Mouse (Mus musculus) intestine, embryonic 16.5 days (tissue): ENCODE results near the gene C2cd3. TPM values are rescaled to one million over a fixed set of nuclear protein-coding genes. Genes with fewer than 3 reads are reported as not detected.
A peak's percentile ranks its signal among the peaks of the same experiment; 100 is the strongest.

Experiments used
- ATAC-seq: fragments of 200-750 bp; cut with Nextera tagmentation; 2 replicates; pipeline ENCODE4 v1.8.0; 2017; ENCODE audit warnings: moderate TSS enrichment, moderate library complexity
- H3K27ac ChIP-seq: fragments of 300-500 bp; sonication (generic); 2 replicates; pipeline ENCODE4 v1.5.1; 2014; ENCODE audit warnings: mild to moderate bottlenecking, low read length
- H3K27me3 ChIP-seq: fragments of 300-500 bp; sonication (generic); replicated peaks from 2 replicates; pipeline ENCODE4 v1.6.1; 2014; ENCODE audit warnings: low read length, control low read depth, mixed read lengths; ENCODE audit not compliant: control insufficient read depth, insufficient read depth
- H3K36me3 ChIP-seq: fragments of 300-500 bp; sonication (generic); 2 replicates; pipeline ENCODE4 v1.6.1; 2014; ENCODE audit warnings: low read length, control low read depth; ENCODE audit not compliant: control insufficient read depth, insufficient read depth
- H3K4me1 ChIP-seq: fragments of 300-500 bp; sonication (generic); 2 replicates; pipeline ENCODE4 v1.6.1; 2014; ENCODE audit warnings: low read length, control low read depth, mixed read lengths; ENCODE audit not compliant: control insufficient read depth, insufficient read depth
- H3K4me2 ChIP-seq: fragments of 300-500 bp; sonication (generic); 2 replicates; pipeline ENCODE4 v1.6.1; 2014; ENCODE audit warnings: low read depth, low read length, control low read depth
- H3K4me3 ChIP-seq: fragments of 300-500 bp; sonication (generic); 2 replicates; pipeline ENCODE4 v1.5.1; 2014; ENCODE audit warnings: mild to moderate bottlenecking, low read length
- H3K9ac ChIP-seq: fragments of 300-500 bp; sonication (generic); 2 replicates; pipeline ENCODE4 v1.6.1; 2014; ENCODE audit warnings: low read depth, low read length
- H3K9me3 ChIP-seq: fragments of 300-500 bp; sonication (generic); 2 replicates; pipeline ENCODE4 v1.6.1; 2016; ENCODE audit warnings: low read length, control low read depth; ENCODE audit not compliant: control insufficient read depth
- WGBS: fragments of 180-500 bp; shearing (Covaris S2); extraction: QIAGEN DNeasy Blood & Tissue Kit; methylation state at CpG from one replicate; pipeline ENCODE4 v1.1.7; 2014; 5-methylcytosine and 5-hydroxymethylcytosine counted together
- polyA plus RNA-seq: library from polyadenylated mRNA; unstranded; fragments of >200 nt; fragmentation: Nextera tagmentation; extraction: Ambion mirVana; gene quantifications from 2 replicates; pipeline ENCODE4 v1.2.1, GENCODE M21; 2015

C2cd3 gene
- polyA plus RNA-seq, 1 experiment from 2014 or later, result 11.6 TPM

- H3K36me3 ChIP-seq, result peaks cover 8% of the 10 kb centered on the region
- H3K27me3 ChIP-seq, result no peaks in the 10 kb centered on the region
- H3K27ac ChIP-seq, result no peak overlapping the region
- 81% methylated on average over 2 of the region's 2 CpGs for WGBS
- H3K4me2 ChIP-seq, result no peak overlapping the region
- no peak for ATAC-seq
- H3K9ac ChIP-seq, result no peak overlapping the region
- H3K9me3 ChIP-seq, result no peaks in the 10 kb centered on the region
- no peaks in the 10 kb centered on the region for H3K4me1 ChIP-seq
- no peak overlapping the region for H3K4me3 ChIP-seq
These were observed 20.2 kb downstream of the C2cd3 start for GRCm38 (mm10) chr7:100392265-100392664.

GRCm38 (mm10) chr7:100399231-100399913, 27.3 kb downstream of the C2cd3 start:
- no peaks in the 10 kb centered on the region for H3K9me3 ChIP-seq
- no peaks in the 10 kb centered on the region for H3K27me3 ChIP-seq
- H3K4me2 ChIP-seq, result no peak overlapping the region
- H3K36me3 ChIP-seq, result no peaks in the 10 kb centered on the region
- 72% methylated on average over 8 of the region's 8 CpGs for WGBS
- H3K9ac ChIP-seq, result no peak overlapping the region
- no peak for ATAC-seq
- H3K4me3 ChIP-seq, result no peak overlapping the region
- H3K4me1 ChIP-seq, result no peaks in the 10 kb centered on the region
- no peak overlapping the region for H3K27ac ChIP-seq

DNA sequence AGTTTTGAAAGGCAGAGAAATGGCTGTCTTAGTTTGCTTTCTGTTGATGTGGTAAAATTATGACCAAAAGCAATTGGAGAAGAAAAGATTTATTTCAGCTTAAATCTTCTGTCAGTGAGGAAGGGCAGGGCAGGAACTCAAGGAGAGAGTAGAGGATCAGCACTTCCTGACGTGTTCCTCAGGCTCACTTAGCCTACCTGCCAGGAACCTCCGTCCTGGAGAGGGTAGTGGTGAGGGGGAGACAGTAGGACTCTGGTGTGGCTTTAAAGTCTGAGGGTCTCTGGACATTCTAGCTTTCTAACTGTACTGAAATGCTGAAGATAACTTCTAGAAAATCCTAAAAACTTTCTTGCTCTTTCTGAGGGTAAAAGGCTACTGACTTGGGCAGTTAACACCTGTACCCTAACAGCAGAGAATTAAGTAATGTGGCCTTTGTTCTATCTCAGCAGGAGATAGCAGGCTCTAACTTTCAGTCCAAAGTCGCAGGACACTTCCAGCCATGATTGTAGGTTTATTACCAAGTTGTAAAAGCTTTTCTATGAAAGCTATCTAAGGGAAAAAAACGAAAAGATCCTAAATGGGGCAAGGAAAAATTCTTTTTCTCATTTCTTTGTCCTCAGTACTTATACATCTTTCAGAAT, 29.0 kb downstream of the C2cd3 start:
- 0 out of 2 replicates have a peak overlapping the region, but pooled peaks have one; percentile 4 for H3K27ac ChIP-seq
- no peaks in the 10 kb centered on the region for H3K4me1 ChIP-seq
- no peaks in the 10 kb centered on the region for H3K9me3 ChIP-seq
- H3K27me3 ChIP-seq, result no peaks in the 10 kb centered on the region
- H3K4me2 ChIP-seq, result no peak overlapping the region
- H3K36me3 ChIP-seq, result no peaks in the 10 kb centered on the region
- H3K9ac ChIP-seq, result no peak overlapping the region
- ATAC-seq, result peak; percentile 87
- H3K4me3 ChIP-seq, result no peak overlapping the region
- WGBS, result 24% methylated on average over 4 of the region's 4 CpGs

GRCm38 (mm10) chr7:100402715-100403114, 30.7 kb downstream of the C2cd3 start:
- Histone ChIP-seq H3K27me3 (no peaks in the 10 kb centered on the region), H3K4me3 (no peak overlapping the region), H3K4me1 (no peaks in the 10 kb centered on the region), H3K4me2 (no peak overlapping the region), H3K9ac (no peak overlapping the region), H3K9me3 (no peaks in the 10 kb centered on the region), H3K36me3 (peaks cover 2% of the 10 kb centered on the region; the same call in 1 of the 2 replicates), H3K27ac (no peak overlapping the region)
- no peak for ATAC-seq
- 74% methylated on average over 4 of the region's 4 CpGs for WGBS

GRCm38 (mm10) chr7:100407677-100408076, 35.6 kb downstream of the C2cd3 start:
- Histone ChIP-seq H3K27ac (no peak overlapping the region), H3K9me3 (no peaks in the 10 kb centered on the region), H3K4me3 (no peak overlapping the region), H3K4me2 (no peak overlapping the region), H3K27me3 (no peaks in the 10 kb centered on the region), H3K9ac (no peak overlapping the region), H3K36me3 (peaks cover 2% of the 10 kb centered on the region; the same call in 1 of the 2 replicates), H3K4me1 (no peaks in the 10 kb centered on the region)
- ATAC-seq, result no peak
- 88% methylated on average over 5 of the region's 5 CpGs for WGBS

DNA sequence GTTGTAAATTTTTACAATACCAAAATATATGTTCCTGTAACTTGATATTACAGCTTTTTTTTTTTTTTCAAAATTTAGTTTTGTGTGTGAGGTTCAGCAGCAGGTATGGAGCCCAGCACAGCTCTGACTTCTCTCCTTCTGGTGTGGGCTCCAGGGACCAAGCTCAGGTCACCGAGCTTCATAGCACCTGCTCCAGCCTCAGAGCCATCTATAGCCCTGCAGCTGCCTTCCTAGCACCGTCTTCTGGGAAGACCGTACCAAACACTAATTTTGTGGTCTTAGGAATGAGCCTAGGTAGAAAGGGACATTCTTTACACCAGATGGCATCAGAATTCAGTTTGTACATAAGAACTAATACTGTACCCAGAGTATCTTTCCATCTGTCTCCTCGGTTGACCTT, 36.7 kb downstream of the C2cd3 start:
- Histone ChIP-seq H3K27me3 (no peaks in the 10 kb centered on the region), H3K9ac (no peak overlapping the region), H3K4me3 (no peak overlapping the region), H3K4me2 (no peak overlapping the region), H3K4me1 (no peaks in the 10 kb centered on the region), H3K27ac (no peak overlapping the region), H3K9me3 (no peaks in the 10 kb centered on the region), H3K36me3 (peaks cover 2% of the 10 kb centered on the region; the same call in 1 of the 2 replicates)
- ATAC-seq, result no peak
- WGBS, result 87% methylated on average over 4 of the region's 4 CpGs

DNA sequence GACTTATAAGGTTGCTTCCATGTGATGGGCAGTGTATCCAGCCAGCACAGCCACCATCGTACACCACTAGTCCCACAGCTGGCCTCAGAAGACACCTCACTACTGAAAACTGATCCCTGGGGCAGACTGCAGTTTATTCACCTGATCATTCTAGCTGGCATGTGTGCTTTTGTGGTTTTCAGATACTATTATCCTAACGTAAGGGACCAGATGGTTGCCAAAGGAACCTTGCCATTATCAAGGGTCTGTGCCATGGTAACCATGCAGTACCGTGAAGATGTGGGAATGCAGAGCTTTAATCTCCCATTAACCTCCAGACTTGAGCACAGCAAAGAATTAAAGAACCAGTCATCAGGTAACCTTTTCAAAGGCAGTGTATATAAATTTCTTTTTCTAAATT, 53.8 kb downstream of the C2cd3 start:
- no peak overlapping the region for H3K4me3 ChIP-seq

DNA sequence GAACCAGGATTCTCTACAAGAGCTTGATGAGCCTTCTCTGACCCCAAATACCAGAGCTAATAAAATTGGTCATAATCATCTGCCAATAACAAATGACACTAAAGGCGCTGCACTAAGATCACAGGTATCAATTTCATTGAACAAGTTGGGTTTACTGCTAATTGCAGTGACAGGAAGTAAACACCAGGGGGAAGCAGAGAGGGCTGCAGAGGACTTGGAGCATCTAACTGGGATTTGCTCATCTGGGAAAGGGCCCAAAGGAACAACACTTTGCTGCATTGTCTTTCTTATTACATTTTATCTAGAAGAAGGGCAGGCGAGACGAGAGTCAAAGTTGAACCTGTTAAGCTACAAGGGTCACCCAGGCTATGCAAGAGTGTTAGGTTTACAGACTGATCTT, 57.1 kb downstream of the C2cd3 start:
- no peak for ATAC-seq
- Histone ChIP-seq H3K9me3 (no peaks in the 10 kb centered on the region), H3K27ac (no peak overlapping the region), H3K4me2 (no peak overlapping the region), H3K36me3 (peaks cover 9% of the 10 kb centered on the region; the same call in 1 of the 2 replicates), H3K27me3 (no peaks in the 10 kb centered on the region), H3K9ac (no peak overlapping the region), H3K4me3 (no peak overlapping the region), H3K4me1 (no peaks in the 10 kb centered on the region)
- whole genome bisulfite sequencing, result 60% methylated on average over 3 of the region's 3 CpGs

More for the DNA sequence above, 53.8 kb downstream of the C2cd3 start:
- Histone ChIP-seq H3K4me1 (no peaks in the 10 kb centered on the region), H3K36me3 (peaks cover 8% of the 10 kb centered on the region; the same call in 1 of the 2 replicates), H3K27ac (no peak overlapping the region), H3K4me2 (no peak overlapping the region), H3K27me3 (no peaks in the 10 kb centered on the region), H3K9ac (no peak overlapping the region), H3K9me3 (no peaks in the 10 kb centered on the region)
- ATAC-seq, result no peak
- whole genome bisulfite sequencing, result 90% methylated on average over 3 of the region's 3 CpGs

GRCm38 (mm10) chr7:100429911-100430310, 57.9 kb downstream of the C2cd3 start:
- no peak for ATAC-seq
- Histone ChIP-seq H3K9ac (no peak overlapping the region), H3K27me3 (no peaks in the 10 kb centered on the region), H3K36me3 (peaks cover 9% of the 10 kb centered on the region; the same call in 1 of the 2 replicates), H3K9me3 (no peaks in the 10 kb centered on the region), H3K27ac (no peak overlapping the region), H3K4me3 (no peak overlapping the region), H3K4me1 (no peaks in the 10 kb centered on the region), H3K4me2 (no peak overlapping the region)
- 91% methylated on average over 11 of the region's 11 CpGs for WGBS
